Mouse (Mus musculus) heart, adult 2 months (tissue): Measurements from ENCODE around the gene Mrpl46. TPM values are rescaled to one million over a fixed set of nuclear protein-coding genes. Genes with fewer than 3 reads are reported as not detected.

Source experiments
- DNase-seq, 2 experiments: peaks; one replicate each; pipeline ENCODE4 v3.0.0; 2021
- H3K27ac ChIP-seq: fragments of 200-600 bp; 2 replicates; pipeline ENCODE4 v1.8.1; 2022
- H3K27me3 ChIP-seq: fragments of 200-500 bp; 2 replicates; pipeline ENCODE4 v1.6.1; 2012; ENCODE audit warnings: mild to moderate bottlenecking, low read length, inconsistent platforms, mixed read lengths; ENCODE audit not compliant: control insufficient read depth, insufficient read depth
- H3K36me3 ChIP-seq: fragments of 200-500 bp; 2 replicates; pipeline ENCODE4 v1.6.1; 2012; ENCODE audit warnings: low read length, inconsistent platforms; ENCODE audit not compliant: control insufficient read depth, insufficient read depth
- H3K4me1 ChIP-seq: fragments of 200-500 bp; 2 replicates; pipeline ENCODE4 v1.6.1; 2011; ENCODE audit warnings: low read length; ENCODE audit not compliant: control insufficient read depth, insufficient read depth
- H3K4me3 ChIP-seq: fragments of 200-600 bp; 2 replicates; pipeline ENCODE4 v1.8.1; 2022
- H3K79me2 ChIP-seq: fragments of 200-500 bp; replicated peaks from 2 replicates; pipeline ENCODE4 v1.6.1; 2012; ENCODE audit warnings: mild to moderate bottlenecking, inconsistent platforms, low read length, moderate library complexity, mixed read lengths; ENCODE audit not compliant: control insufficient read depth, insufficient read depth
- H3K9ac ChIP-seq: fragments of 200-500 bp; 2 replicates; pipeline ENCODE4 v1.6.1; 2012; ENCODE audit warnings: low read depth, mild to moderate bottlenecking, control low read depth, inconsistent platforms, low read length, mixed read lengths
- CTCF ChIP-seq: fragments of 200-600 bp; IDR thresholded peaks from 2 replicates; pipeline ENCODE4 v1.8.1; 2022; ENCODE audit warnings: antibody characterized with exemption, mild to moderate bottlenecking, moderate library complexity
- EP300 ChIP-seq: fragments of 200-500 bp; IDR thresholded peaks from 2 replicates; pipeline ENCODE4 v1.6.1; 2011; ENCODE audit warnings: low read depth, low read length, control low read depth; ENCODE audit not compliant: insufficient read depth
- POLR2A ChIP-seq: fragments of 200-500 bp; IDR thresholded peaks from 2 replicates; pipeline ENCODE4 v1.6.1; 2011; ENCODE audit warnings: mild to moderate bottlenecking, low read depth, low read length, control low read depth; ENCODE audit not compliant: insufficient read depth
- WGBS: fragments of 180-500 bp; shearing (Covaris S2); methylation state at CpG from one replicate; pipeline ENCODE4 v1.1.7; 2018; 5-methylcytosine and 5-hydroxymethylcytosine counted together
- intact Hi-C: fragments of 180-260 bp; cut with DNase I; formaldehyde crosslinking; loops from one replicate; pipeline ENCODE4 v1.15.1; 2025
- polyA plus RNA-seq: library from polyadenylated mRNA; depleted of rRNA; stranded (reverse); fragments of >200 nt; gene quantifications from 2 replicates; pipeline ENCODE4 v1.2.3, GENCODE M21; 2012
- total RNA-seq, 2 experiments: library from RNA; stranded (reverse); gene quantifications; 2 replicates each; pipeline ENCODE4 v1.2.3; 2021

The Mrpl46 gene
- total and polyA plus RNA-seq, 3 experiments = 27.4 to 52.0 (median 48.6) TPM

GRCm38 (mm10) chr7:78778741-78779140 lies 4.6 kb downstream of the Mrpl46 start:
- intact Hi-C loops = no loop called here
- H3K27ac ChIP-seq = no peak overlapping the region

GRCm38 (mm10) chr7:78770936-78771335 lies 12.4 kb downstream of the Mrpl46 start:
- H3K27me3 ChIP-seq = no peaks in the 10 kb centered on the region
- no peak overlapping the region for H3K4me3 ChIP-seq
- H3K36me3 ChIP-seq = no peaks in the 10 kb centered on the region
- H3K4me1 ChIP-seq = no peaks in the 10 kb centered on the region
- DNase-seq = no peak
- intact Hi-C loops = no loop called here
- no peak for TF ChIP-seq EP300
- TF ChIP-seq POLR2A = no peak
- TF ChIP-seq CTCF = no peak
- no peaks in the 10 kb centered on the region for H3K79me2 ChIP-seq
- H3K9ac ChIP-seq = no peak overlapping the region
- no peak overlapping the region for H3K27ac ChIP-seq
- 86% methylated on average over 5 of the region's 5 CpGs for WGBS

More at GRCm38 (mm10) chr7:78778741-78779140, 4.6 kb downstream of the Mrpl46 start:
- no peaks in the 10 kb centered on the region for H3K27me3 ChIP-seq
- H3K4me1 ChIP-seq = no peaks in the 10 kb centered on the region
- no peaks in the 10 kb centered on the region; the same call in 1 of the 2 replicates for H3K79me2 ChIP-seq
- H3K4me3 ChIP-seq = no peak overlapping the region
- TF ChIP-seq EP300 (no peak), CTCF (no peak), POLR2A (no peak)
- no peaks in the 10 kb centered on the region for H3K36me3 ChIP-seq
- 91% methylated on average over 5 of the region's 5 CpGs for WGBS
- no peak for DNase-seq
- H3K9ac ChIP-seq = no peak overlapping the region

- 47% methylated on average over 7 of the region's 7 CpGs for WGBS
- no peaks in the 10 kb centered on the region for H3K36me3 ChIP-seq
- no peaks in the 10 kb centered on the region for H3K27me3 ChIP-seq
- H3K27ac ChIP-seq = no peak overlapping the region
- intact Hi-C loops = no loop called here
- no peak overlapping the region for H3K4me3 ChIP-seq
- TF ChIP-seq CTCF (no peak), POLR2A (no peak), EP300 (no peak)
- no peak overlapping the region for H3K9ac ChIP-seq
- no peaks in the 10 kb centered on the region for H3K79me2 ChIP-seq
- no peak for DNase-seq
- H3K4me1 ChIP-seq = no peaks in the 10 kb centered on the region
Observed at GRCm38 (mm10) chr7:78769075-78769652, 14.2 kb downstream of the Mrpl46 start.

GRCm38 (mm10) chr7:78767929-78768531 lies 15.3 kb downstream of the Mrpl46 start:
- WGBS = 83% methylated on average over 12 of the region's 12 CpGs
- intact Hi-C loops = loop anchor here (2.0 kb wide), 1 partner anchor 55 kb away; no protein-coding TSS in a partner anchor
- H3K27me3 ChIP-seq = no peaks in the 10 kb centered on the region
- TF ChIP-seq EP300 (no peak), CTCF (no peak), POLR2A (no peak)
- H3K4me3 ChIP-seq = no peak overlapping the region
- no peaks in the 10 kb centered on the region for H3K4me1 ChIP-seq
- no peaks in the 10 kb centered on the region for H3K79me2 ChIP-seq
- no peak for DNase-seq
- no peak overlapping the region for H3K9ac ChIP-seq
- H3K27ac ChIP-seq = no peak overlapping the region
- no peaks in the 10 kb centered on the region for H3K36me3 ChIP-seq

- no peaks in the 10 kb centered on the region for H3K79me2 ChIP-seq
- H3K9ac ChIP-seq = no peak overlapping the region
- TF ChIP-seq CTCF = peak; percentile 67
- no peak for TF ChIP-seq EP300
- no peaks in the 10 kb centered on the region for H3K4me1 ChIP-seq
- intact Hi-C loops = loop anchor here (2.0 kb wide), 1 partner anchor 53 kb away; no protein-coding TSS in a partner anchor
- no peaks in the 10 kb centered on the region for H3K36me3 ChIP-seq
- 23% methylated on average over 18 of the region's 18 CpGs for WGBS
- no peaks in the 10 kb centered on the region for H3K27me3 ChIP-seq
- peak; percentile 31 to 52 for DNase-seq
- no peak overlapping the region for H3K27ac ChIP-seq
- H3K4me3 ChIP-seq = no peak overlapping the region
Observed at GRCm38 (mm10) chr7:78766019-78766683, 17.2 kb downstream of the Mrpl46 start.

GRCm38 (mm10) chr7:78765215-78765631 lies 18.1 kb downstream of the Mrpl46 start:
- H3K27me3 ChIP-seq = no peaks in the 10 kb centered on the region
- intact Hi-C loops = no loop called here
- DNase-seq = no peak
- no peak overlapping the region for H3K27ac ChIP-seq
- H3K9ac ChIP-seq = no peak overlapping the region
- TF ChIP-seq CTCF = no peak
- H3K36me3 ChIP-seq = no peaks in the 10 kb centered on the region
- WGBS = 64% methylated on average over 5 of the region's 5 CpGs
- H3K79me2 ChIP-seq = no peaks in the 10 kb centered on the region
- no peaks in the 10 kb centered on the region for H3K4me1 ChIP-seq
- no peak overlapping the region for H3K4me3 ChIP-seq
